Mouse (Mus musculus): Measurements from ENCODE around the gene Mcts1.

The Mcts1 gene

GRCm38 (mm10) chrX:38600177-38600994 lies at the start of gene Mcts1:
TSS of gene Mcts1 (plus strand) at chrX:38600578.
- peak; percentile 76 to 77 for DNase-seq

- DNase-seq = no peak
Measured at GRCm38 (mm10) chrX:38553255-38553654, 47.1 kb upstream of the Mcts1 start.

DNA sequence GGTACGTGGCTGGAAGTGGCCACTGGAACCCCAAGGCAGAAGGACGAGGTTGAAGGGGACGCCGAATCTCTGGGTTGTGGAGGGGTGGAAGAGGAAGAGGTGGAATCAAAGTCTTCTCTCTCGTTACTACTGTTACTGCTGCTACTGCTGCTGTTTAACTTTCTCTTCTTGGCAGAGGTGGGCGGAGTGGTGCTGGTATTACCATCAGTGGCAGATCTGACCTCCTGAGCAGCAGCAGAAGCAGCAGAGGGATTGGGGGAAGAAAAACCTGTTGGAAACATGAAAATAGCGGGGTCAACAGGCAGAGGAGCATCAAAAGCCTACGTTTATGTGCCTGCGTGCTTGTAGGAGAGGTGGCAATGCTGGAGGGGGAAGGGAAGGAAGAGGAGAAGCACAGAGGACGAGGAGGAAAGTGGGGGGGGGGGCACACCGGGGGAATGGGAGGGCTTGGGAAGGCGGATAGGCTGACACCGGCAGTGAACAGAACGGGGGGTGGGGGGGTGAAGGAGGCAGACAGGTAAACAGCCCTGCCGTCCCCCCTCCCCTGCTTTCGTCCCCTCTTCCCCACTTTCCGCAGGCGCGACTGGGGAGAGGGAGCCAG lies 36.3 kb upstream of the Mcts1 start:
- no peak for DNase-seq

- DNase-seq = peak; percentile 87 to 93
Measured at GRCm38 (mm10) chrX:38564542-38565175, 35.7 kb upstream of the Mcts1 start.

GRCm38 (mm10) chrX:38565176-38565542 lies 35.2 kb upstream of the Mcts1 start:
- no peak for DNase-seq

GRCm38 (mm10) chrX:38566521-38567205 lies 33.7 kb upstream of the Mcts1 start:
- DNase-seq = no peak

DNA sequence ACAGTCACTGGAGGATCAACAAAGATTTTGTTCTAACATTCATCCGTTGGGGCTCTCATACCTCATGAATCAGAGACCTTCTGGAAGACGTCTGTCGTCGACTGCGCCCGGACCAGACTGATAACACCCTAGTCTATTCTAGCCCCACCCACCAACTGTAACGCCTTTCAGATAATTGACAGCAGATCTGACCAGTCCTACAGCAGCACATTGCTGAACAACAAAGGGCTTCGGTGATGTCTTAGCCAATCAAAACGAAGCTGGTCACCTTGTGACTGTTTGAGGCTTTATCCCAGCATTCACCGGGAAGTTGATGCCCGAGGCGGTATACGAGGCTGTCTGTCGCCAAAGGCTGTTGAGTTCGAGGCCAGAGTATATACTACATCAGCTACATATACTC lies 24.3 kb upstream of the Mcts1 start, which contains the start of gene Cul4b:
Cul4b (minus strand) TSS at position 119 of the 400 bp plus-strand sequence.
- no peak for DNase-seq

DNA sequence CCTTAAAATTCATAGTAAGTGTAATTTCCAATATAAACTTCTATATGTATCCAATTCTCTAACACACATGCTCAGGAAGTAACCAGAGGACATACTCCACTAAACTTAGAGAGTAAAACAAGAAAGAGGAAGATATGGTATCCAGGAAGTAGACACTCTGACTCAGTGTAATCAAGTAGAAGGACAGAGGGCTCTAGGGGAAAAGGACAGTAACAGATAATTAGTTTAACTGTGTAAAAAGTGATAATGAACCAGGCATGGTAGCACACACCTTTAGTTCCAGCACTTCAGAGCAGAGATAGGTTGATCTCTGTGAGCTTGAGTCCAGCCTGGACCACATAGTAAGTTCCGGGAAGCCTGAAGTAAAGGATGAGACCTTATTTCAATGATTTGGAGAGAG lies 19.2 kb upstream of the Mcts1 start:
- no peak for DNase-seq

- no peak for DNase-seq
Measured at GRCm38 (mm10) chrX:38583261-38583660, 17.1 kb upstream of the Mcts1 start.

DNA sequence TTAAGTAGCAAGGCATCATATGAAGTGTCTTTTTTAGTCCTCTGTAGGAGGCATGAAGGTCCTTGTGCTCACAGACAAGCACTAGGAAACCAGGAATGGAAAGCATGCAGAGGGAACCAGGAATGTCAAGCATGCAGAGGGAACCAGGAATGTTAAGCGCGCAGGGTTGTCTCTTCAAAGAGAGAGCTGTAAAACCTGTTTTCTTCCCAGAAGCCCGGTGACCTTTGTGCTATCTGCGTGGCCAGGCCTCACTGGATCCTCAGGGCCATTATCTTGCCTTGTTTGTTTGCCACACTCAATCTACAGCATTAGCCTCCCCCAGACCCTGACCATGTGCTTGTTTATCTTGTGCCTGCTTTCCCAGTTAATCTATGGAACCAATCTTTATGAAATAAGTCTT lies 10.6 kb upstream of the Mcts1 start:
- no peak for DNase-seq

GRCm38 (mm10) chrX:38591749-38592148 lies 8.6 kb upstream of the Mcts1 start:
- no peak for DNase-seq

GRCm38 (mm10) chrX:38593180-38593889 lies 7.0 kb upstream of the Mcts1 start:
- no peak for DNase-seq

- peak in 1 of 2 experiments; percentile 47 for DNase-seq
Measured at GRCm38 (mm10) chrX:38600995-38601369, 604 bp downstream of the Mcts1 start.

DNA sequence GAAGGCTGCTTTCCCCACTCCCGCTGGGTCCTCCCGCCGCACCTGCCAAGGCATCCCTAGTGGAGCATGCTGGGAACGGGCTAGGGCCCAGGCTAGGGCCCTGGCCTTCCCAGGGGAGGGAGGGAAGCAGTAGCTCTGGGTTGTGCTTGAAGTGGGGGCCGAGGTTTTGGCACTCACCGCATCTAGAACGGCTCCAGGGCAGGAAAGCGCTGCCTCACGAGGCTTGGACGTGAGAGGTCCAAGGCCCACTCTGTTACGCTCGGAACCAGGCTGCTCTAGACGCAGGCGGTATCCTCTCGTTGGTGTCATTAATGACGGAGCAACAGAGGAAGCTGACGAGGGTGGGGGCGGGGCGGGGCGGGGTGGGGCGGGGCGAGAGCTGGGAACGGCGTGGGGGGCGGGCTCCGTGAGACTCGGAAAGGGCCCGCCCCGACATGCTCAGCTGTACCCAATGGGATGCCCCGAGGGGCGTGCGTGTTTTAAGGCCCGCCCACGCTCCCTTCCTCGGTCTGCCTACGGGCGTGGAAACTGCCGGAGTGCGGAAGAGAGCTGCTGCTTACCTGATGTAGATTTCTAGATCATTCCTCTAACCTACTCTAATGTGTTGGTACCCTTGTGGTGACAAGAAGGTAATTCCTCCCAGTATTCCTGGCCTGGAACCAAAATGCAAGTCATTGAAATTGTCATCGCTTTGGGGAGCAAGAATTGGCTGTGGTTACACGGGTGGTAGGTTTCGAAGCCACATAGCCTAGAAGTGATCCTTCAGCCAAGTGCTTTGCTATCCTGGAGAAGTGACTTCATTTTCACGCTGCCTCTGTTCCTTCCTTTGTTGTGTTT lies 34.6 kb downstream of the Mcts1 start, which contains the start of gene C1galt1c1:
C1galt1c1 (minus strand) TSS at position 287 of the 837 bp plus-strand sequence.
- peak; percentile 86 to 94 for DNase-seq

DNA sequence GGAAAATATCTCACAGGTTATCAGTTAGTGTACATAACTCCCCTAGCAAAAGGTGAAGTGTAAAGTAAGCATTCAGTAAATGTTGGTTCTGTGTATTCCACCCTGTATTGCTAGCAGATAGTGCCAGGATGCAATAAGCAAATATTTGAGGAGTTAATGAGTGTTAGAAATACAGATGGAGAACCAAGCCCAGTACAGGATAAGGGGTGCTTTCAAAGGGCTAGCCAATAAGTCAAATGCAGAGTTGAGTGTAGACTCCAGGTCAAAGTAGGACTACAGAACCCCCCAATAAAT lies 35.2 kb downstream of the Mcts1 start:
- DNase-seq = no peak

DNA sequence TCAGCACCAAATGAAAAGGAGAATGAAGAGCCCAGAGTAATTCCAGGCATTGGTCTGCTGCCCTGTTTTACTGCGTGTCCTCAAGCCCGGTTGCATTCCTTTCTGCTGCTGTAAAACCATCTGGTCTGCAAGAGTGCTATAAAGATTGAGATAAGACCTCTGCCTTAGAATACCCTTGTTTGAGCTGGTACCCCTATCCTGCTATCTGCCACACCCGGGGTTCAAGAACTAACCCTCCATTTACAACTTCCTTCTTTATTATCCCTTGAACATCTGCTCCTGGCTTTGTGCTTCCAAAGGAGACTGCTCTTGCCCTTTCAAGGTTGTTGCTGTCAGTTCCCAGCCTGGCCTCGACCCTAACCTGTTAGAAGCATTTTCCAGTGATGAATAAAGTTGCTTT lies 41.1 kb downstream of the Mcts1 start:
- DNase-seq = no peak

- no peak for DNase-seq
Measured at GRCm38 (mm10) chrX:38642183-38642582, 41.8 kb downstream of the Mcts1 start.

GRCm38 (mm10) chrX:38650404-38651039 lies 50.1 kb downstream of the Mcts1 start:
- no peak for DNase-seq

DNA sequence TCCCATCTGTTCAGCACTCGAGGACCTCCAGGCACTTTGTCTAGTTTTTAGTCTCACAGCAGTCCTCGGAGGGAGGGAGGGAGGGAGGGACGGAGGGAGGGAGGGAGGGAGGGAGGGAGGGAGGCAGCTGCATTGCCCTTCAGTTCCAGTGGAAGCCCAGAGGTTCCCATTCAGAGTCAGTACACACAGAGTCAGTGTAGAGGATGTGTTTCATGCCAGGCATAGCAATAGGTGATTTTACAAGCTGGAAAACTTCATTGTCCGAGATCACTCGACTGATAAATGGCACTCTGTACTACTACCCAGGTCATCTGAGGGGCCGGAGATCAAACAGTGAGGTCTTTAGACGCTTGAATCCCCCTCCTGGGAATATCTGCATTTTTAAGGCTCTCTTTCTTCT lies 50.8 kb downstream of the Mcts1 start:
- no peak for DNase-seq

DNA sequence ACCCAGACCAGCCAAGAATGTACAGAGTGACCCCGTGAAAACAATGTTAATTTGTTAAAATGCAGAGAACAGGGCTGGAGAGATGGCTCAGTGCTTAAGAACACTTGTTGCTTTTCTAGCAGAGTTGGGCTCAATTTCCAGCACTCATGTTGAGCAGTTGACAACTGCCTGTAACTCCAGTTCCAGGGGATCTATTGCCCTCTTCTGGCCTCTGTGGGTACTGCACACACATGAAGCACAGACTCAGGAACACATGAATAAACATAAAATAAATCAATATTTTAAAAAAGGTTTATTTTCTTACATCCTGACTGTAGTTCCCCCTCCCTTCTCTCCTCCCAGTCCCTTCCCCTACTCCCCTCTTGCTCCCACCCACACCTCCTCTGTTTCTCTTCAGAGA lies 52.8 kb downstream of the Mcts1 start:
- no peak for DNase-seq

GRCm38 (mm10) chrX:38654681-38655080 lies 54.3 kb downstream of the Mcts1 start:
- no peak for DNase-seq

Data from cerebellum, postnatal 25 days (tissue).